Mouse (Mus musculus) myocyte (in vitro differentiated cells): ENCODE measurements around the gene Gm13278.
"Not testable (repeated sequence)": the region's sequence is repeated elsewhere in the genome, so short reads cannot be mapped to it uniquely, and the experiment has no call there.

Experiments used
- CEBPB ChIP-seq: IDR thresholded peaks from 2 replicates; pipeline ENCODE4 v1.6.1; 2011; ENCODE audit warnings: mild to moderate bottlenecking, moderate library complexity; ENCODE audit not compliant: poor library complexity, insufficient read depth, severe bottlenecking
- E2F4 ChIP-seq: IDR thresholded peaks from one replicate; pipeline ENCODE4 v1.6.1; 2011; ENCODE audit warnings: mild to moderate bottlenecking, control low read depth, moderate library complexity; ENCODE audit not compliant: insufficient read depth
- MAX ChIP-seq: IDR thresholded peaks from one replicate; pipeline ENCODE4 v1.6.1; 2011; ENCODE audit warnings: low read depth, mild to moderate bottlenecking, control low read depth
- MYOG ChIP-seq, 3 experiments: IDR thresholded peaks; one replicate each; pipeline ENCODE4 v1.6.1; 2011; ENCODE audit warnings: control low read depth in 2 of 3, low read depth in 2 of 3, mild to moderate bottlenecking in 2 of 3; ENCODE audit not compliant: insufficient read length in 2 of 3, control insufficient read depth in 1 of 3, insufficient read depth in 1 of 3
- POLR2A ChIP-seq: IDR thresholded peaks from one replicate; pipeline ENCODE4 v1.6.1; 2011; ENCODE audit warnings: low read depth, mild to moderate bottlenecking, control low read depth, moderate library complexity; ENCODE audit not compliant: insufficient read length
- REST ChIP-seq: IDR thresholded peaks from one replicate; pipeline ENCODE4 v1.6.1; 2011; ENCODE audit warnings: mild to moderate bottlenecking, control low read depth, moderate library complexity; ENCODE audit not compliant: insufficient read depth, insufficient read length
- SRF ChIP-seq: IDR thresholded peaks from one replicate; pipeline ENCODE4 v1.6.1; 2011; ENCODE audit warnings: low read depth; ENCODE audit not compliant: control insufficient read depth, insufficient read length
- TCF12 ChIP-seq: IDR thresholded peaks from one replicate; pipeline ENCODE4 v1.6.1; 2011; ENCODE audit warnings: mild to moderate bottlenecking, control low read depth; ENCODE audit not compliant: poor library complexity, insufficient read depth, severe bottlenecking
- TCF3 ChIP-seq: IDR thresholded peaks from one replicate; pipeline ENCODE4 v1.6.1; 2011; ENCODE audit warnings: low read depth, control low read depth; ENCODE audit not compliant: insufficient read length
- USF1 ChIP-seq: IDR thresholded peaks from one replicate; pipeline ENCODE4 v1.6.1; 2011; ENCODE audit warnings: low read depth, mild to moderate bottlenecking, control low read depth, moderate library complexity

DNA sequence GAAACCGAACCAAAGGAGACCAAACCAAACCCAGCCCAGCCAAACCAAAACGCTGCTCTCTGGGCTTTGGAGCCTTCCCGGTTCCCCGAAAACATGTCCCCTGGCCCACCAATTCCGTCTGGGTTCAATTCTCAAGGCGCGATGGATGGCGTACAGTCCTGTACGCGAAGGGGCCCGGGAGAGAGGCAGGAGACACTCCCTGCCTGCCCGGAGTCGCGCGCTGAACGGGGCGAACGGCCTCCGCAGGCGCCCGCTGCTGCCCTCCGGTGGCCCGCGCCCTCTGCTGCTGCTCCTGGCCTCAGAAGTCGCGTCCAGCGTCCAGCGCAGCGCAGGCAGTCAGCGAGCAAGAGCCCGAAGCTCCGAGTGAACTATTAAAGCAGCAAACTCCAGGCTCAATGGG is 17.8 kb upstream of the Gm13278 start, which contains the start of gene Gm13290:
- not testable (repeated sequence) for TF ChIP-seq USF1; POLR2A; TCF3; TCF12; MAX; REST; E2F4; CEBPB; SRF; MYOG (IDR thresholded peaks at IDR 0.05; ENCODE audit: control insufficient read depth in 1 of 3, insufficient read depth in 1 of 3, insufficient read length in 2 of 3, low read depth in 2 of 3)
